Mouse (Mus musculus) right cerebral cortex, postnatal 4 days (tissue): ENCODE data around the gene Pan3.

ENCODE experiments used
- DNase-seq: peaks from one replicate; pipeline ENCODE4 v3.0.0-alpha.2; 2022

Gene Pan3

DNA sequence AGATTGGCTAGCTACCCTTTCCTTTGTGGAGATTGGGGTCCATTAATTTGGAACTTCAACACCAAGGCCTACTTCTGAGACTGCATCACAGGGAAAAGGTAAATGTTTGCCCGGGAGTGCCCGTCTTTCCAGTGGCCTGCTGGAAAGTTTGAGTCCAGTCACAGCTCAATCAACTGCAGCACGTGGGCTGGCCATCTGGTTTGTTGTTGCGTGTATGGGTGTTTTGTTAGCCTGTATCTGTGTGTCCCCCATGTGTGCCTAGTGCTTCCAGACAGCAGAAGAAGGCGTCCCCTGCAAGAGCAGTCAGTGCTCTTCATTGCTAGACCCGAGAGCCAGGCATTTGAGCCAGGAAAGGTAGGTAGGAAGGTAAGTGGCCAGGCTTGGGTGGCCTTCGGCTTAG lies 135.5 kb downstream of the Pan3 start:
- no peak for DNase-seq

GRCm38 (mm10) chr5:147566335-147566734 lies 136.4 kb downstream of the Pan3 start:
- no peak for DNase-seq

DNA sequence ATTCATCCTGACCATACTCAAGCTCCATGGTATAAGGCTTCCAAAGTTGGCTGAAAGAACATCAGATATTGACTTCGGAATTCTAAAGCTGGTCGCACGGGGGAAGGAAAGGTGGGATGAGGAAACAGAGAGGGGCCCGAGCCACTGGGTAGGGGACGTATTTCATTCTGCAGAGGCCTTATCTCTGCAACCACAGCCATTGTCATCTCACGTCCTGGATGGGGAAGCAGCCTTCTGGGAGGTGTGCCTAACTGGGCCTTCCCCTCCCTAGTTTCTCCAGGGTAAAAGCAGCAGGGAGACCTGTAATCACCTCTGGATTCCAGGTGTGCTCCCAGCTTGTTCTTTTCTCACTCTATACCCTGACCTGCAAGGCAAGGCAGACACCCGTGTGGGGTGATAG lies 142.7 kb downstream of the Pan3 start:
- no peak for DNase-seq

DNA sequence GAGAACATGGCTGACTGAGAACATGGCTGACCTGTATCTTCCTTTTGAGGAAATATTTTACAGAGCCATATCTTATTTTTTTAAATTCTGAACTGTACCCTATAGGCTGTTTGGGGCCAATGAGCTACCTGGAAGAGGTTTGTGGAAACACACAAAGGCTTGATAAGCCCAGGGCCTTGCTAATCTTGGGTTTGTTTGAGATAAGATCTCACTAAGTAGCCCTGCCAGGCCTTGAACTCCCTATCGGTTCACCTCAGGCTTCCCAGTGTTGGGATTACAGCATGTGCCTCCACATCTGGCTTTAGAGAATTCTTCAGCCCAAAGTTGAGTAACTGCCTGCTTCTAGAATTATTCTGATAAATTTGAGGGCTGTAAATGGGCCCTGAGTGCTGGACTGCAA lies 143.6 kb downstream of the Pan3 start:
- no peak for DNase-seq

- DNase-seq = no peak
Observed at GRCm38 (mm10) chr5:147574517-147574916, 144.6 kb downstream of the Pan3 start.

- no peak for DNase-seq
Observed at GRCm38 (mm10) chr5:147577003-147577402, 147.0 kb downstream of the Pan3 start.

DNA sequence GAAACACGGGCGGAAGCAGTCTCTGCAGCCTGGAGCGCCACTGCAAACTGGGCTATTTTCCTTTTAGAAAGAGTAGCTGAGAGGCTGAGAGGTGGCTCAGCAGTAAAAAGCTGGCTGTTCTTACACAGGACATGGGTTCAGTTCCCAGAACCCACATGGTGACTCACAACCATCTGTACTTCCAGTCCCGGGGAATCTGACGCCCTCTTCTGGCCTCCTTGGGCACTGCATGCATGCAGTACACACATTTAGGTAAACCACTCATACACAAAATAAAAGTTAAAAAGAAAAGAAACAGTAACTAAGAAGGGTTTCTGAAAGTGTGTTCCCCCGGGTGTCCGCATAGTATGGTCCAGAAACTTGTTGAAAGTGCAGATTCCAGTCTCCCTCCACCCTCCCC lies 149.2 kb downstream of the Pan3 start:
- no peak for DNase-seq

DNA sequence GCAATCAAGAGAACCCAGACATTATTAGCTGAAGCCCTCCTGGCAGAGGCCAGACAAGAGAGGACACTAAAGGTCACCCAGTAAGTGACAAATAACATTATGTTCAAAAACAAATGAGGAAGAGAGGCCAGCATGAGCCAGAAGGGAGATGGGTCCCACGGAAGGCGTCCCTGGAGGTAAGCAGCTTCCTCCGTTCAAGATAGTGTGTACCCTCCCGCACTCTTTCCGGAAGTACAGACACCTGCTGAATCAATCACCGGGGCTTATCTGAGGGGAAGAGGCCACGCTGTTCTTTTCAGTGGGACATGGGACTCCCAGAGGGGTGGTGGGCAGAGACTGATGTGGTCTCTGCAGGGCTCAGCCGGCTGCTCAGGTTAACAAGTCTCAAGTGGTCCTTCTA lies 149.7 kb downstream of the Pan3 start:
- no peak for DNase-seq

DNA sequence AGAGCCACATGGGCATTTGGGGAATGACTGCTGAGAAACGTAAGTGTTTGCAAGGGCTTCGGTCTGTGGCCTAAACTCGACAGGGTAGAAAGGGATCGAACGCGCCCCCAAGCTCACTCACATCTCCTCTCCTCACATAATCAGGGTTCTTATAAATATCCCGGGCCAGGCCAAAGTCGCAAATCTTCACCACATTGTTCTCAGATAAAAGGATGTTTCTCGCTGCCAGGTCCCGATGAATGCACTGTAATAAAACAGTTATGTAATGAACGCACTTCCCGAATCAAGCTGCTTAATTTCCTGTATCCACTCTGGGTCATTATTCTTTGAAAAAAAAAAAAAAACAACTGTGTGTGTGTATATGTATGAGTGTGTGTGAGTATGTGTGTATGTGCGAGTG lies 150.2 kb downstream of the Pan3 start:
- DNase-seq = no peak

GRCm38 (mm10) chr5:147583702-147584298 lies 153.8 kb downstream of the Pan3 start:
- peak; percentile 94 for DNase-seq

GRCm38 (mm10) chr5:147584648-147585047 lies 154.7 kb downstream of the Pan3 start:
- no peak for DNase-seq

- no peak for DNase-seq
Observed at GRCm38 (mm10) chr5:147585070-147585469, 155.1 kb downstream of the Pan3 start.

- DNase-seq = no peak
Observed at GRCm38 (mm10) chr5:147589814-147590213, 159.9 kb downstream of the Pan3 start.

GRCm38 (mm10) chr5:147597825-147598224 lies 167.9 kb downstream of the Pan3 start:
- peak; percentile 17 for DNase-seq
